ENCODE assay signal across 10 mouse cellular contexts in the genomic region with DNA sequence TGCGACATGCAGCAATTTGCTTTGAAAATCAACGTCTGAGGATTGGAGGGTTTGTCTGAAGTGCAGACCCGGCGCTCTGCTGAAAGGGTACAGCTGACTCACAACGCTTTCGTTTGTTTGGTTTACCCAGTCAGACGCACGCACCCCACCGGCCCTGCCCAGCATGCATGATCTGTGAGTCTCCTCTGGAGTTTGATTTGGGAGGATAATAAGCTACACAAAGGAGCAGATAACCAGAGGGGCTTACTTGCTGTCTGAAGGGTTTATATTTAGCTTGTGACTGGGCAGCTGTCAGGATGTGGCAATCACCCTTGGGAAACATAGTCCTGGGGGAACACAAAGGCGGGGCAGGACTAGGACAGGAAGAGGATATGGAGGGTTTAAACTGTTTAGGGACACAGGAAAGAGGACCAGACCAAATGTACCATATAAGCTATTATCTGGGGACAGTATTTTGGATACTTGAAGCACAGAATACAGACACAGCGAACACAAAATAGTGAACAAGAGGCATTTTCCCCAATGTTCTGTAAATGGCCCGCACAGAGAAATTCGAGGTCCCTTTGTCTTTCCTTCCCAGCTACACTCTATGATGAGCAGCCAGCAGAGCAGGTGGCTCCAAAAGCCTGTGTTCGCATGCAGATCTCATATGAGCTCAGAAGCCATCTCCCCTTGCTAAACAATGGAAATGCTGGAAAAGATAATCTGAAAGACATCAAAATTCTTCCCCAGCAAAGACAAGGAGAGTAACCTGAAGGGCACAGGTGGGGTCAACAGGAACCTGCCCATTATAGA.
DNase-seq lines count a peak whose midpoint lies in the region; ATAC-seq and TF ChIP-seq lines count a peak whose summit lies in the region.
"Had no signal": no experiment of that assay in that cellular context is flagged by ENCODE, and none has a peak within 500 bp of the region (broad histone marks: within the 10 kb centered on the region; RNA-seq: fewer than 3 reads in every experiment).

No protein-coding gene starts in this region.

- no peak overlapping the region for H3K4me3 ChIP-seq in cerebellum, adult 2 months (replicated peaks; ENCODE audit: insufficient read depth, low read depth, low read length)
- H3K4me3 ChIP-seq in lung, embryonic 15.5 days: no peak overlapping the region
- H3K4me3 ChIP-seq in stomach, postnatal 0 days (ENCODE audit: low read depth, low read length): no peak overlapping the region
- H3K4me3 ChIP-seq: embryonic facial prominence, embryonic 15.5 days had no signal

- peak; percentile 34 to 38 for DNase-seq in cerebellum, postnatal 10 days
- no peak for DNase-seq in cerebellum, adult 2 months
- DNase-seq in right cerebral cortex, postnatal 14 days: peak; percentile 21
- DNase-seq in right cerebral cortex, postnatal 36 days (ENCODE audit: low spot score in 2 of 2): no peak
- DNase-seq in stomach, postnatal 0 days (ENCODE audit: low spot score): peak; percentile 24
- no peak for DNase-seq in gastrocnemius, postnatal 36 days
- no peak for DNase-seq in ovary, postnatal 36 days (ENCODE audit: low spot score)
- DNase-seq: thymus, postnatal 36 days had no signal

- 67% methylated on average over 14 of the region's 14 CpGs for WGBS in cerebellum, adult 2 months
- 27% methylated on average over 14 of the region's 14 CpGs for WGBS in lung, embryonic 15.5 days
- 26% methylated on average over 14 of the region's 14 CpGs for WGBS in stomach, postnatal 0 days

- 0 out of 2 replicates have a peak, but pooled peaks cover 3% of the 10 kb centered on the region for H3K4me1 ChIP-seq in cerebellum, adult 2 months (ENCODE audit: control insufficient read depth, insufficient read depth, low read length)
- no peaks in the 10 kb centered on the region for H3K4me1 ChIP-seq in lung, embryonic 15.5 days
- H3K4me1 ChIP-seq in stomach, postnatal 0 days (replicated peaks; ENCODE audit: control insufficient read depth, insufficient read depth): no peaks in the 10 kb centered on the region
- H3K4me1 ChIP-seq: embryonic facial prominence, embryonic 15.5 days had no signal

- no peak for TF ChIP-seq POLR2A in cerebellum, adult 2 months (IDR thresholded peaks at IDR 0.05; ENCODE audit: borderline replicate concordance, insufficient read depth, low read length)

- no peak overlapping the region for H3K9ac ChIP-seq in lung, embryonic 15.5 days
- no peak overlapping the region for H3K9ac ChIP-seq in stomach, postnatal 0 days (ENCODE audit: low read length)
- H3K9ac ChIP-seq: embryonic facial prominence, embryonic 15.5 days had no signal

- intact Hi-C loops in gastrocnemius, postnatal 36 days (cut with DNase I): no loop called here

- H3K4me2 ChIP-seq in lung, embryonic 15.5 days: peak overlapping the region; percentile 11; the same call in 1 of the 2 replicates
- H3K4me2 ChIP-seq in stomach, postnatal 0 days (replicated peaks; ENCODE audit: low read depth): no peak overlapping the region
- H3K4me2 ChIP-seq: embryonic facial prominence, embryonic 15.5 days had no signal

- peak; percentile 74 for ATAC-seq in lung, embryonic 15.5 days (ENCODE audit: borderline replicate concordance, extremely low read depth, low FRiP score, low TSS enrichment)
- peak; percentile 32; the same call in 1 of the 2 replicates for ATAC-seq in stomach, postnatal 0 days (ENCODE audit: low FRiP score, low TSS enrichment)

- H3K27ac ChIP-seq in cerebellum, adult 2 months (ENCODE audit: insufficient read depth, low read length): no peak overlapping the region
- peak overlapping the region; percentile 77 for H3K27ac ChIP-seq in lung, embryonic 15.5 days
- 0 out of 2 replicates have a peak overlapping the region, but pooled peaks have one; percentile 25 for H3K27ac ChIP-seq in stomach, postnatal 0 days (replicated peaks)
- H3K27ac ChIP-seq: embryonic facial prominence, embryonic 15.5 days had no signal

- TF ChIP-seq CTCF in cerebellum, adult 2 months (IDR thresholded peaks at IDR 0.05; ENCODE audit: borderline replicate concordance, insufficient read depth, low read depth, low read length): no peak
- no peak for TF ChIP-seq CTCF in stomach, postnatal 0 days (IDR thresholded peaks at IDR 0.05; ENCODE audit: low read depth)

- H3K9me3 ChIP-seq in lung, embryonic 15.5 days: no peaks in the 10 kb centered on the region
- H3K9me3 ChIP-seq in stomach, postnatal 0 days (ENCODE audit: control insufficient read depth, low read length): no peaks in the 10 kb centered on the region
- H3K9me3 ChIP-seq: embryonic facial prominence, embryonic 15.5 days had no signal

- no peaks in the 10 kb centered on the region for H3K36me3 ChIP-seq in lung, embryonic 15.5 days
- H3K36me3 ChIP-seq in stomach, postnatal 0 days (ENCODE audit: control insufficient read depth, insufficient read depth, low read length): no peaks in the 10 kb centered on the region
- H3K36me3 ChIP-seq: embryonic facial prominence, embryonic 15.5 days had no signal

- no peaks in the 10 kb centered on the region for H3K27me3 ChIP-seq in cerebellum, adult 2 months (ENCODE audit: control insufficient read depth, insufficient read depth, low read length)
- H3K27me3 ChIP-seq in lung, embryonic 15.5 days: no peaks in the 10 kb centered on the region
- no peaks in the 10 kb centered on the region for H3K27me3 ChIP-seq in stomach, postnatal 0 days (ENCODE audit: control insufficient read depth, insufficient read depth, low read length)
- H3K27me3 ChIP-seq: embryonic facial prominence, embryonic 15.5 days had no signal

- TF ChIP-seq EP300 in stomach, postnatal 0 days (optimal IDR thresholded peaks at IDR 0.05): no peak

Comparison
In these comparisons a context has a peak if more than half of its experiments do, and no peak if none do; other contexts are left out.
1. DNase-seq: peak in cerebellum, postnatal 10 days (2 of 2), right cerebral cortex, postnatal 14 days (single experiment) and stomach, postnatal 0 days (single experiment); none in cerebellum, adult 2 months (0 of 2), right cerebral cortex, postnatal 36 days (0 of 2), gastrocnemius, postnatal 36 days (0 of 2) and ovary, postnatal 36 days (single experiment).